Mouse (Mus musculus) layer of hippocampus, postnatal 36 days (tissue): Measurements from ENCODE around the gene Elmsan1. TPM values are rescaled to one million over a fixed set of nuclear protein-coding genes. Genes with fewer than 3 reads are reported as not detected.
A peak's percentile ranks its signal among the peaks of the same experiment; 100 is the strongest.

Experiments
- DNase-seq, 2 experiments: peaks; one replicate each; pipeline ENCODE4 v3.0.0; 2022
- total RNA-seq, 2 experiments: library from RNA; stranded (reverse); gene quantifications; 2 replicates each; pipeline ENCODE4 v1.2.3; 2021

Elmsan1 gene
- total RNA-seq, 2 experiments from 2014 or later, result 21.0 to 24.1 TPM

DNA sequence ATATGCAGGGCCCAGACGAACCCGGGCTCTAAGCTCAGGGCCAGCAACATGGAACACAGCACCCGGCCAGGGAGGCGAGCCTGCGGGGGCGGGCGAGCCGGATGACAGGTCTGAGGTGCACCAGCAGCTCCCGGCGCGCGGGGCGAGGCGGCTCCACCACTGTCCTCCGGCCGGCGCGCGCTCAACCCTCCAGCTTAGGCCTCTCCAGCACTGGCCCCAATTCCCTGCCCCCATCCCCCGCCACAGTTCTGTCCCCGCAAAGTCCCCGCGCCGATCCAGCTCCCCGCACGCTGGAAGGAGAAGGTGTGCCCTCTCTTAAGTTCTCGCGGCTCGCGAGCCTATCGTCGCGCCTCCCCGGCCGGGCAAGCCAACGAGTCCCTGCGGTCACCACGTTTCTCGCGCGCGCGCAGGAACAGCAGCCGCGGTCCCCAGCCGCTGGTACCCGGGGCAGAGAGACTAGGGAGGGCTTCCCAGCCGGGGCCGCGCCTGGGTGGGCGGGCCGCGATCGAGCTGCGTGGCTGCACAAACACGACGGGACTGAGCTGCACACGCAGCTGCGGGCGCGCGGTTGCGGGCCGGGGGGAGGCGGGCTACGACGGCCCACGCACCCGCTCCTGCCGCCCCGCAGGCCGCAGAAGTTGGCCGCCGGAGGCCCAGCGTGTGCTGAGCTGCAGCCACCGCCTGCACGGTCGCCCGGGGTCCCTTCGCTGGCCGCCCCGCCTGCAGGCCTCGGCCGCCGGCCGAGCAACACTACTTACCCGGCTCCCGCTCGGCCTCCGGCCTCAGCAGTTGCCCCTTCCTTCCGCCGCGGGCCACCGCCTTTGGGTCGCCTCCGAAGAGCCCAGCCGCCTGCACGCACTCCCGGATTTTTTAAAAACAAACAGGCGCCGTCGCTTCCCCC is 25.7 kb downstream of the Elmsan1 start:
- peak in 1 of 2 experiments; percentile 60 for DNase-seq

DNA sequence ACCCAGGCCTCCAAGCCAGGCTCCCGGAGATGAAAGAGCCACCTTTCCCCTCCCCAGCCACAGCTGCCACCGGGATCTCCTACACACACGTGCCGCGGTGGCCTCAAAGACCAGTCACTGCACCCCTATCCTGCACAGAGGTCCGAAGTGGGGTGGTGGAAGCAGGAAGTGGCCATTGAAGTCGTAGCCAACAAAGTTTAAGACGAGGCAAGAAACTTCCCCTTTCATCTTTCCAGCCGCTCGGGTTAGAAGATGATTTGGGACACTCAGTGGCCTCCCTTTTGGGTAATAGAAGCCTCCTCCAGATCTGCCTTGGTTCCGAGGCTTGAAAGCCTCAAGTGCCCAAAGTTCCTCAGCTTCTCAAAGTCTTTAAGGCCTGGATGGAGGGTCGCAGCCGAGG is 26.4 kb downstream of the Elmsan1 start:
- no peak for DNase-seq

DNA sequence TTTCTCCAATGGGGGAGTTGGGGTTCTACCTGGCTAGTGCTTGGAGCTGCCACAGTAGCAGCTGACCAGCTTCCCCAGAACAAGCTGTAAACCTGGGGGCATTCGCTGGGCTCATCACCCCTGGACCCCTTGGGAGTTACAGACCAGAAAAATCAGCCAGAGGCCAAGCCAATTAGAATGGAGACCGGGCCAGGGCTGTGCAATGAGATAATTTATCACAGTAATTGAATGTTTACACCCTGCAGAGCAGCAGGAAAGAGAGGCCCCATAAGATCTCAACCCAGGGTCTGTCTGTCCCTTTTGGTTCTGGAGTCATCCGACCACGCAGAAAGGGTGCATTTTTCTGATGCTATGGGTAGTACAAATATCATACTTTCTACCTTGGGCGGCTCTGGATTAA is 26.9 kb downstream of the Elmsan1 start:
- no peak for DNase-seq

DNA sequence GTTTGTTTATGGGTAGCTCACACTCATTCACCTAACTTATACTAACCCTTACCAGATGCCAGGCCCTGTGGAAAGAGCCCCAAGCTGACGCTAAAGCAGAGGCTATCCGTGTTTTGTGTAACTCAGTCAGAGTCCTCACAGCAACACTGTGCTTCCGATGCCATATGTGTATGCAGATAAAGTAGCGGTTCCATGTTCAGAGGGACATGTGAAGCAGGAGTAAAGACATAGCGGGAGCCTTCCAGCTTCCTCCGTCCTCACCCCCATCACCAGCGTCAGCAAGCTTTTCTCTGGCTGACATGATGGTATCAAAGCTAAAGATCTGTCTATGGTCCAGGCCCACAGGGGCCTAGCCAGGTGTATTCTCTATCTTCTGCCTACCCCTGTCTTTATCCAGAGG is 27.5 kb downstream of the Elmsan1 start:
- DNase-seq, result no peak

- no peak for DNase-seq
Observed at GRCm38 (mm10) chr12:84190151-84190820, 28.4 kb downstream of the Elmsan1 start.

DNA sequence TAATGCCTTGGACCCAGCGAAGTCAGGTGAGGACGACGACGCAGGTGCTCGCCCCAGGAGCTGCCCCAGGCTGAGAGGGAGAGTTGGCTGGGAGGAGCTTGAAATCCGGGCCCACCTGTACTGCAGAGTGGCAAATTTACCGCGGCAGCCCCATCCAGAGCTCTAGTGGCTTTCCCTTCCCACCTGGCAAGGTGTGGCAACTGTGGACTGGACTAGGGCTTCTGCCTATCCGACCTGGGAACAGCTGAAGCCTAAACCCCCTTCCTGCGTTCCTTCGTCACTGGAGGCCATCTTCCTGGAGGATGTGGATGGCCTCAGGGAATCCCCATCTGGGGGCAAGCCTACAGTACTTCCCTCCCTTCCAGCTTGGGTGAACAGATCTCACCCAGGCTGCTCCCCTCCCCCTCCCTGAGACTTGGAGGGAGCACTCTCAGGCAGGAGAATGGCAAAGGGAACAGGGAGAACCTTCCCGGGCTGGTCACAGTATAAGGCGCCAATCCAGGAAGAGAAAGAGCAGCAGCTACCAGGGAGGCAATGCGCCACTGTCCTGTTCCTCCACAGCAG is 29.7 kb downstream of the Elmsan1 start:
- DNase-seq, result no peak

DNA sequence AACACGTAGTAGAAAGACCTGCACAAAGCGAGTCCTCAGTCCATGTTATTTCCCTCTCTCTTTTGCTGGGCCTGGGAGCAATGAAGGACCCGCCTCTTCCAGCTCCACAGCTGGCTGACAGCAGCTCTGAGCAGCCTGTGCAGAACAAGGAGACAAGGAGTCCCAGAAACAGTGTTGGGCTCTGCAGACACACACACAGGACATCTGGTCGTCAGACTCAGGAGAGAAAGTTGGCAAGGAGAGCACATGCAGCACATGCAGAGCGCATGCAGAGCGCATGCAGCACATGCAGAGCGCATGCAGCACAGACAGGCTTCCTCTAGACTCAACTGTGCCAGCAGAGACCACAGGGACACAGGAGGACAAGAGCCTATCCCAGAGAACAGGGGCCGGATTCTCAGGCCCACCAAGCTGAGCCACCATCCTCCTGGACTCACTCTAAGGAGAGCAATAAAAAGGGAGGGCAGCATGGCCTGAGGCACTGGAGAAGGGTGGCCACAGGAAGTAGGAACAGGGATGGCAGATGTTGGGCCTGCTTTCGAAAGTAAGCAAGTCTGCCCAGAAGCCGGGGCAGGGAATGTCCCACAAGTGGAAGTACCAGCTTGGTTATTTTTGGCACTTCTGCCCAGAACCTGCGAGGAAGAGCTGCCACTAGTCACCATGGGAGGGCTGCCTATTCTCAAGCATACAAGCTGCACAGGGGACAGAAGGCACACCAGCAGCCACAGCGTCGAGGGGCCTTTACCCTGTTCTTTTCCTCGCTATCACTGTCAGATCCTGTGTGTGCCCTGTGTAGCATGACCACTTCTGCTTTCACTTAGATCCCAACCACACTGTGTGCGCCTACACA is 30.7 kb downstream of the Elmsan1 start:
- no peak for DNase-seq

- DNase-seq, result no peak
Observed at GRCm38 (mm10) chr12:84186950-84187349, 31.7 kb downstream of the Elmsan1 start.

DNA sequence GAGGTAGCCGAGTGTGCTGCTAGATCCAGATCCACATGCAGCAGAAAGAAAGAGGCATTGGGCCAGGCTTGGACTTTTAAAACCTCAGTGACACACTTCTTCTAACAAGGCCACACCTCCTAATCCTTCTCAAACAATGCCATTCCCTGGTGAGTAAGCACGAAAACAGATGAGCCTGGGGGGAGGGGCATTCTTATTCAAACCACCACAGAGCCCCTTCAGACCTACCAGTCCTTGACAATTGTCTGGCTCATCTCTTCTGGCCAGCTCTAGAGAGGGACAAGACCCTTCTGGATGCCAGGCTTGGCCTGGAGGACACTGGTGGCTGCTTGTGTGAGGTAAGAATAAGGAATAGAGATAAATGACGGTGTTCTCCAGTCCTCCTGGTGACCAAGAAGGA is 32.1 kb downstream of the Elmsan1 start:
- no peak for DNase-seq

GRCm38 (mm10) chr12:84185547-84185946 is 33.1 kb downstream of the Elmsan1 start:
- DNase-seq, result no peak

GRCm38 (mm10) chr12:84184979-84185378 is 33.7 kb downstream of the Elmsan1 start:
- DNase-seq, result no peak

DNA sequence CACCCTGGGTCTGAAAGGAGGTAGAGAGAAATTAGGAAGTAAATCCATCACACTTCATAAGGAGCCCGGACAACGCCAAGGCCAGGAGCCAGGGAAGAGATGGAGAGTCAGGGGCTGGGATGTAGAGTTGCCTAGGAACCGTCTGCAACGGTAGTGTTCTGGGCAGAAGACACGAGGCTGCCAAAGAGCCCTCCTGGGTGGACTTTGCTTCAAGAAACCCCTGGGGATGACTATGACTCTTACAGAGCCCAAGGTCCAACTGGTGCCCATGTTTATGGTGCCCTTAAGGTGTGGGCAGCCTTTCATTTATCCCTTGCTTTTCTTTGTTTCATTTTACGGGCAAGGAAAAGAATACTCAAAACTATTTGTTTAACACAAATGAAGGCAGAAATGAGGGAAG is 36.7 kb downstream of the Elmsan1 start:
- DNase-seq, result no peak

GRCm38 (mm10) chr12:84180701-84181435 is 37.8 kb downstream of the Elmsan1 start:
- DNase-seq, result peak in 1 of 2 experiments; percentile 48

GRCm38 (mm10) chr12:84180090-84180489 is 38.6 kb downstream of the Elmsan1 start:
- no peak for DNase-seq

DNA sequence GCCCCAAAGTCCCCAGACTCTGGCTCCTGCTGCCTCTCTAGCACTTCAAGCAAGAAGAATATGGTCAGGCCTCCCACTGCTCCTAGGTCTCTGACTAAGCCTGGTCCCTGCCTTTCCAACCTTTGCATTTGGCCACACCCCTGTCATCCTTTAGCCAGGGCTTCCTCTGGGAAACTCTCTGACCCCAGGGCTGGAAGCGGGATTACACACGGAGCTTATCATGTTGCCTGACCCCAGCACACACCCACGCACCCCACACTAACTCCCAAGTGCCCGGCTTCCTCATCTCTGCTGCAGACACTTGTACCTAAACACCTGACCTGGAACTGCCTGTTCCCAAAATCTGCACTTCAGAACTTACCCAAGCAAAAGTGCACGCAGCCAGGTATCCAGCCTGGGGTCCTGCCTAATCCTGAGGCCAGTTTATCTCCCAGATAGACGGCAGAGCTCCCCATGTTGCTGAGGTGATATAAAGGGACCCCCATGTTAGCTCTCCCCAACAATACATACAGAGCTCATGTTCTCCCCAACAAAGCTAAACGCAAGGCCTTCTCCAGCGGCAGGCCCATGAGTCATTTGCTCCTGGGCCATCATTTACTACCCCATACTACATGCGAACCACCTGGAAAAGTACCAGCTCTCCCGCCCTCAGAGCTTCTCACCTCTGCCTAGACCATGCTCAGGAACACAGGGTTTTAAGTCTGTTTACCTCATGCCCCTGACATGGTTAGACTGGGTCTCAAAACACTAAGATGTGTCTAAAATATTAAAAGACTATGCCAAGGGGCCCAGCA is 39.8 kb downstream of the Elmsan1 start:
- no peak for DNase-seq

DNA sequence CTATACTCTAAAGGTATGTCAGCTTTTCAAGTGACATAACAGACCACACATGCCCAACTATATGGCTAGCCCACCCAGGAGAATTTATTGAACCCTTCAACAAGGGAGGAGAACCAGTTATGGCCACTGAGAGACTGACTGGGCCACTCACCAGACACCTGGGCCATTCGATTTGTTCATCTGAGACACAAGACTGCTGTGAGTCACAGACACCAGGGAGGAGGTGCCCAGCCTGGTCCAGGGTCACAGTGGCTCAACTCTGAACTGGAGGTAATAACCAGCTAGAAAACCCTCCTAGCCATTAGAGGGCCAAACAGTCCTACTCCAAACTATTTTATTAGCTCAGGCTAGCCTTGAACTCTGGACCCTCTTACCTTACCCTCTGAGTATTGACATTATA is 40.6 kb downstream of the Elmsan1 start:
- no peak for DNase-seq

DNA sequence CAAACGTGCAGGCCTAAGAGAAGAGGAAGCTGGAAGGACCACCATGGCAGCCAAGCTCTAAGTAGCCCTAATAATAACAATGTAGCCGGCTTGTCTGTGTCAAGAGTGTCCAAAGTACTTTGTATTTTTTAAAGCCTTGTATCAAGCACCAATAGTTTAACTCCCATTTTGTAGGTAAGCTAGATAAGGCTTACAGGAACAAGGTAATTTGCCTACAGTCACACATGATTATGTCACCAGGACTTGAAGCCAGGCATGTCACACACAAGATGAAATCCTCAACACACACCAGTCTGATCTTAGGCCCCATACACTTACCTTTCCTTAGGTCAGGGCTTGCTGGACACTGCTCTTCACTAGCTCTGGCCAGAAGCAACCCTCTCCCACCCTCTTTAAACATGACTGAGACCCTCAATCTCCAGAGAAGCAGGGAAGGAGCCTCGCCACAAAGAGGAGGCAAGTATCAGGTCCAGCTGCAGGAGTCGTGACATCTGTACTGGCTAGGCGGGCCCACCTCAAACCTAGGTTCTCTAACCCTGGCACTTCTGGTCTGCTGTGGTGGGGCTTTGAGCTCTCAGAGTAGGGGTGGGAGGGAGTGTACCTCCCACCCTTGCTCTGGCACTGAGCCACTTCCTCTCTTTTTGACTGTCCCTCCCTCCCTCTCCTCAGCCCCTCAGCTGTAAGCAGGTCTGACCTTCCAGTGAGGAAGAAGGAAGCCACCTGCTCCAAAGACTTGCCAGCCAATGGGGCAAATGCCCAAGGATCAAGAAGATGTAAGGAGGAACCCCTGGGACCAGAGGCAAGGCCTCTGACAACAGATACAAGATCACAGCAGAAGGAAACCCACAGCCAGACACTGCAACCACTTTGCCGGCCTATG is 41.6 kb downstream of the Elmsan1 start:
- no peak for DNase-seq

DNA sequence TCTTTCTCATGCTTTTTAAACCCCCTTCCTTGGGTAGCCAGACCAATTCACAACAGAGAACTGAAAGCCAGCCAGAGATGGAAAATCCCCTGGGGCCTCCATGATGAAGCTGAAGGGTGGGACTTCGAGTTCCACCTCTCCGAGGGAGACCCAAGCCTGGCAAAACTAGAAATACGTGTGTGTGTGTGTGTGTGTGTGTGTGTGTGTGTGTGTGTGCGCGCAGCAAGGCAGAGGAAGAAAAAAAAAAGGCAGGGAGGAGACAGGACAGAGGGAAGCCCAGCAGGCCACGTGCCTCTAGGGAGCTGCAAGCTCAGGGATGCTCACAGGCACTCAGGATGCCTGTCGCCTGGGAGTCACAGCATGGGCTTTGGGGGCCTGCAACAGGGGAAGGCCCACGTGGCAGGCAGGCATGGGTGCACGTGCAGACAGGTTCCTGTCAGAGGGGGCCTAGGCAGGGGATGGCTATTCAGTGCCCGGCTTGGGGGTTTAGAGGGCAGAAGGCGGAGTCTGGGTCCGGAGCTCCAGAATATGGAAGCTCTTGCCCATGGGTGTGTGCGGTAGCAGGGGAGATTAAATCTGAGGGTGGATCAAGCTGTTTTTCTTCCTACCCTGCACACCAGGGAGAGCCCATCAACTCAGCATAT is 42.4 kb downstream of the Elmsan1 start:
- peak in 1 of 2 experiments; percentile 47 for DNase-seq

DNA sequence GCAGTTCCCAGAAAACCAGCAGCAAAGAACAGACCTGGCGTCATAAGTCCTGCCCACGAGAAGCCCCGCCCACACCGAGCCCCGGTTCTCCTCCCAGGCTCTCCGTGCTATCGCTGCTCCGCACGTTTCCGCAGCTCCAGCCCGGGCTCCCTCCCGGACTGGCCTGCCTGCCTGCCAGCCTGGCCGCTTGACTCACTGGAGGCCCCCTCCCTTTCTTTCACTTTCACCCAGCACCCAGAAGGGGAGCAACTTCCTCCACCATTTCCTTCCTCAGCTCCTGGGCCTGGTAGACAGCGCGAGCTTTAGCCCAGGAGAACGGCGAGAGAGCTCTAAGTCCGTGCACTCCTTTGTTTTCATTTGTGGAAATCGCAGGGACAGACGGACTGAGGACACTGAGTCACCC is 43.0 kb downstream of the Elmsan1 start:
- DNase-seq, result peak; percentile 80 to 82
